Mouse (Mus musculus) hindbrain, postnatal 0 days (tissue): ENCODE measurements around the gene Grk3. TPM values are rescaled to one million over a fixed set of nuclear protein-coding genes. Genes with fewer than 3 reads are reported as not detected.

Experiments used
- ATAC-seq: fragments of 200-750 bp; cut with Nextera tagmentation; 2 replicates; pipeline ENCODE4 v1.8.0; 2017; ENCODE audit warnings: mild to moderate bottlenecking, moderate TSS enrichment, moderate library complexity
- DNase-seq: peaks from one replicate; pipeline ENCODE4 v3.0.0-alpha.2; 2015; ENCODE audit warnings: low spot score
- H3K27ac ChIP-seq: fragments of 300-500 bp; sonication (generic); 2 replicates; pipeline ENCODE4 v1.5.1; 2014; ENCODE audit warnings: mild to moderate bottlenecking
- H3K27me3 ChIP-seq: fragments of 300-500 bp; sonication (generic); 2 replicates; pipeline ENCODE4 v1.6.1; 2014; ENCODE audit warnings: low read length, mixed read lengths; ENCODE audit not compliant: insufficient read depth
- H3K36me3 ChIP-seq: fragments of 300-500 bp; sonication (generic); 2 replicates; pipeline ENCODE4 v1.6.1; 2014; ENCODE audit warnings: low read length, mixed read lengths; ENCODE audit not compliant: insufficient read depth
- H3K4me1 ChIP-seq: fragments of 300-500 bp; sonication (generic); 2 replicates; pipeline ENCODE4 v1.6.1; 2014; ENCODE audit warnings: antibody characterized with exemption, low read length, mixed read lengths; ENCODE audit not compliant: insufficient read depth
- H3K4me2 ChIP-seq: fragments of 300-500 bp; sonication (generic); 2 replicates; pipeline ENCODE4 v1.6.1; 2014; ENCODE audit warnings: low read depth, mild to moderate bottlenecking, low read length, moderate library complexity, mixed read lengths
- H3K4me3 ChIP-seq: fragments of 300-500 bp; sonication (generic); 2 replicates; pipeline ENCODE4 v1.5.1; 2014; ENCODE audit warnings: low read length
- H3K9ac ChIP-seq: fragments of 300-500 bp; sonication (generic); replicated peaks from 2 replicates; pipeline ENCODE4 v1.6.1; 2014; ENCODE audit warnings: mild to moderate bottlenecking, low read length, moderate library complexity, mixed read lengths
- H3K9me3 ChIP-seq: fragments of 300-500 bp; sonication (generic); 2 replicates; pipeline ENCODE4 v1.6.1; 2016; ENCODE audit warnings: low read length, mixed read lengths
- CTCF ChIP-seq: IDR thresholded peaks from 2 replicates; pipeline ENCODE4 v1.5.1; 2016; ENCODE audit warnings: antibody characterized with exemption, control low read depth, low read depth
- WGBS: fragments of 180-500 bp; shearing (Covaris S2); extraction: QIAGEN DNeasy Blood & Tissue Kit; methylation state at CpG from one replicate; pipeline ENCODE4 v1.1.7; 2014; 5-methylcytosine and 5-hydroxymethylcytosine counted together
- polyA plus RNA-seq: library from polyadenylated mRNA; unstranded; fragments of >200 nt; fragmentation: Nextera tagmentation; extraction: Ambion mirVana; gene quantifications from 2 replicates; pipeline ENCODE4 v1.2.1, GENCODE M21; 2015
- total RNA-seq: library from RNA; depleted of rRNA; stranded (reverse); fragments of >200 nt; gene quantifications from 2 replicates; pipeline ENCODE4 v1.2.3, GENCODE M21; 2014

Gene Grk3
- total and polyA plus RNA-seq, 2 experiments from 2014 or later = 22.4 to 67.6 TPM

- ATAC-seq = peak; percentile 93
Measured at GRCm38 (mm10) chr5:112886687-112887491, 128.7 kb downstream of the Grk3 start.

DNA sequence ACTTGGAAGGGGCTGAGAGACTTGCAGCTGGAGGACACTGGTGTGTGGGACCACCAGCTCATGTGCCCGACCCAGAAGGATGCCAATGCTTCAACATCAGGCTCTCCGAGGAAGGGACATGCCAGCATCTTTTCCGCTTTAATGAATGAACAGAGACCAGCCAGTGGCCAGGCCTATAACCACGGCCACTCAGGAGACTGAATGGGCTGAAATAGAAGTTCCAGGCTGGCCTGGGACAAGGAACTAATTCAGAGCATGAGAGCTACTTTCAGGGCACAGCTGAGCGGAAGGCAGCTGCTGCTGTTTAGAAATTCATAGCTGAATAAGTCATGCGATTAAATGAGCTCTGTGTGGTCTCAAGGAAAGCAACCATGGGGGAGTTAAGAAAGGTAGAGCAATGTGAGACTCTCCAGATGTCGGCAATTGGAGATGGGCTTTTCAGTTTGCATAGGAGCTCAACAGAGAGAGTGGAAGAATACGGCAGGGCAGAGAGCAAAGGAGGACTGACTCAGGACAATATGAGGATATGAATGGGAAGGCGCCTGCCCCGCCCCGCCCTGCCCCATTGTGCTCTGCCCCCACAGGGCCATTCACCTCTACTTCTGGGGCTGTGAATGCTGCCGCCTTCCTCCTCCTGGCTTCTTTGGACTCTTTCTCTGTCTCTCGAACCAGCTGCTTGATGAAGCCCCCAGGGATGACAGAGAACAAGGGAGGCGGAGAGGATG is 138.0 kb downstream of the Grk3 start:
- Histone ChIP-seq H3K4me2 (no peak overlapping the region), H3K9me3 (no peaks in the 10 kb centered on the region), H3K4me1 (no peaks in the 10 kb centered on the region), H3K27ac (no peak overlapping the region), H3K9ac (no peak overlapping the region), H3K36me3 (no peaks in the 10 kb centered on the region), H3K4me3 (no peak overlapping the region), H3K27me3 (no peaks in the 10 kb centered on the region)
- no peak for TF ChIP-seq CTCF
- ATAC-seq = peak; percentile 72
- WGBS = 31% methylated on average over 13 of the region's 14 CpGs
- DNase-seq = peak; percentile 48

More at GRCm38 (mm10) chr5:112886687-112887491, 128.7 kb downstream of the Grk3 start:
- H3K27ac ChIP-seq = peak overlapping the region; percentile 28; the same call in 1 of the 2 replicates
- no peaks in the 10 kb centered on the region for H3K36me3 ChIP-seq
- 34% methylated on average over 17 of the region's 17 CpGs for WGBS
- peak; percentile 86 for DNase-seq
- H3K27me3 ChIP-seq = no peaks in the 10 kb centered on the region
- no peaks in the 10 kb centered on the region for H3K9me3 ChIP-seq
- H3K9ac ChIP-seq = no peak overlapping the region
- no peak overlapping the region for H3K4me2 ChIP-seq
- no peaks in the 10 kb centered on the region for H3K4me1 ChIP-seq
- TF ChIP-seq CTCF = no peak
- H3K4me3 ChIP-seq = no peak overlapping the region

DNA sequence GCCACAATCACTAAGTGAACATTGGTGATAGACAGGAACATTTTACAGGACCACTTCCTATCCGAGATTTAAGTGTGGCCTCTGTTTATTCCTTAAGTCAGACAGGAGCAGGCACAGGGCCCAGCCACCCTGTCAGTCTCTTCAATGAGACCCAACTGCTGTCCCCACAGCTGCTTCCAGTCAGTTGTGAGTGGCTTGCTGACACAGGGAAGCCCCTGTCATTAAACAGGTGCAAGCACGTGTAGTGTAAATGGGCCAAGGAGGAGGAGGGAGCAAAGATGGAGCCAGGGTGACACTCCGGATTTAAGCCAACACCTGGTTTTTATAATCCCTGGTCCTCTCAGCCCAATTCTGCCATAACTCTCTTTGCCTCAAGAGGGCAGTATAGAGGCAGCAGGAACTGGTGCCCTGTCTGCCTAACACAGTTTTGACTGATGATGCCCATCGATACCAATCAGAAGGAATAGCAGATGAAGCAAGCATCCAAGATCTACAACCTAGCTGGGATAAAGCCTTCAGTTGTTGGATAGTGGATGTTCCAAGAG is 138.7 kb downstream of the Grk3 start:
- DNase-seq (peak; percentile 76), ATAC-seq (no peak)
- H3K9me3 ChIP-seq = no peaks in the 10 kb centered on the region
- H3K4me3 ChIP-seq = no peak overlapping the region
- TF ChIP-seq CTCF = peak; percentile 94
- H3K36me3 ChIP-seq = no peaks in the 10 kb centered on the region
- WGBS = 26% methylated on average over 4 of the region's 4 CpGs
- no peak overlapping the region for H3K27ac ChIP-seq
- no peaks in the 10 kb centered on the region for H3K27me3 ChIP-seq
- no peak overlapping the region for H3K9ac ChIP-seq
- no peak overlapping the region for H3K4me2 ChIP-seq
- no peaks in the 10 kb centered on the region for H3K4me1 ChIP-seq

DNA sequence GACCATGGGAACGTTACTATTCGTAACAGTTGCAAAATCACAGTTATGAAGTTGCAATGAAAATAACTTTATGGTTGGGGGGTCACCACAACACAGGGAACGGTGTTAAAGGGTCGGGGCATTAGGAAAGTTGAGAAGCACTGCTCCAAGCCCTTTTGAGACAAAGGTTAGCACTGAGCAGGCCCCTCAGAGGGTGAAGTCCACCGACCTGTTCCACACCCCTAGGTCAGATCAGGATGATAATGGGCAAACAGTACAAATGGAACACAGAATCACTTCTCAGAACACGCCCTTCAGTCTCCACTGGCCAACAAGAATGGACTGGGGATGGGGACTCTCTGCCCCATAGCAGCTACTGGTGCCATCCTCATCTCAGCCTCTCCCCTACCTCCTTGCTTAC is 142.6 kb downstream of the Grk3 start:
- H3K9me3 ChIP-seq = no peaks in the 10 kb centered on the region
- TF ChIP-seq CTCF = no peak
- H3K4me2 ChIP-seq = no peak overlapping the region
- no peak for DNase-seq
- H3K27ac ChIP-seq = no peak overlapping the region
- no peak for ATAC-seq
- no peaks in the 10 kb centered on the region for H3K36me3 ChIP-seq
- H3K4me1 ChIP-seq = no peaks in the 10 kb centered on the region
- no peak overlapping the region for H3K9ac ChIP-seq
- no peaks in the 10 kb centered on the region; the same call in 1 of the 2 replicates for H3K27me3 ChIP-seq
- WGBS = 84% methylated on average over 6 of the region's 6 CpGs
- H3K4me3 ChIP-seq = no peak overlapping the region

- Histone ChIP-seq H3K9ac (no peak overlapping the region), H3K4me2 (no peak overlapping the region), H3K36me3 (no peaks in the 10 kb centered on the region), H3K27ac (no peak overlapping the region), H3K9me3 (no peaks in the 10 kb centered on the region), H3K4me1 (no peaks in the 10 kb centered on the region), H3K4me3 (no peak overlapping the region), H3K27me3 (no peaks in the 10 kb centered on the region; the same call in 1 of the 2 replicates)
- 18% methylated on average over 9 of the region's 9 CpGs for WGBS
- peak; percentile 95 for TF ChIP-seq CTCF
- no peak for ATAC-seq
- peak; percentile 89 for DNase-seq
Measured at GRCm38 (mm10) chr5:112870729-112871128, 144.9 kb downstream of the Grk3 start.

DNA sequence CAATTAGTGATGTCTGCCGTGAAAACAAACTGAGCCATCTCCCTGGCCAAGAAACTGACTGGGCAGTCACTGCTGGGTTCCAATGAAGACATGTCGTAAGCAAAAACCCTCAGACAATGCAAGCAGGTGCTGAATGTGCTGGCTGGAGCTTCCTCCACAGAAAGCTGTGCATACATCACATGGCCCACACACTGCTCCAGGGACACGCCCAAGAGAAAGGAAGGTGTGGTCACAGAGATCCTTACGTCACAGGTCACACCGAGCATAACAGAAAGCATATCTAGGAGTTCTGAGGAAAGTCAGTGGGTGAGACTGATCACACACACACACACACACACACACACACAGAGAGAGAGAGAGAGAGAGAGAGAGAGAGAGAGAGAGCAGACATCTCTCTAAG is 147.0 kb downstream of the Grk3 start:
- Histone ChIP-seq H3K36me3 (no peaks in the 10 kb centered on the region), H3K9me3 (no peaks in the 10 kb centered on the region), H3K9ac (no peak overlapping the region), H3K4me1 (no peaks in the 10 kb centered on the region), H3K4me3 (no peak overlapping the region), H3K27ac (no peak overlapping the region), H3K27me3 (no peaks in the 10 kb centered on the region; the same call in 1 of the 2 replicates), H3K4me2 (no peak overlapping the region)
- DNase-seq (no peak), ATAC-seq (no peak)
- no peak for TF ChIP-seq CTCF
- WGBS = 70% methylated on average over 5 of the region's 5 CpGs
